Mouse (Mus musculus) midbrain, embryonic 16.5 days (tissue): ENCODE results near the gene Cox8c. TPM values are rescaled to one million over a fixed set of nuclear protein-coding genes. Genes with fewer than 3 reads are reported as not detected.
A peak's percentile ranks its signal among the peaks of the same experiment; 100 is the strongest.

Experiments
- ATAC-seq: fragments of 200-750 bp; cut with Nextera tagmentation; 2 replicates; pipeline ENCODE4 v1.8.0; 2017; ENCODE audit warnings: moderate TSS enrichment
- H3K27ac ChIP-seq: fragments of 300-500 bp; sonication (generic); 2 replicates; pipeline ENCODE4 v1.5.1; 2014; ENCODE audit warnings: mild to moderate bottlenecking, low read length, mixed read lengths
- H3K27me3 ChIP-seq: fragments of 300-500 bp; sonication (generic); 2 replicates; pipeline ENCODE4 v1.6.1; 2014; ENCODE audit warnings: low read depth, low read length, mixed read lengths; ENCODE audit not compliant: control insufficient read depth, insufficient read depth
- H3K36me3 ChIP-seq: fragments of 300-500 bp; sonication (generic); 2 replicates; pipeline ENCODE4 v1.6.1; 2014; ENCODE audit warnings: mild to moderate bottlenecking, low read length, moderate library complexity, mixed read lengths; ENCODE audit not compliant: control insufficient read depth, insufficient read depth
- H3K4me1 ChIP-seq: fragments of 300-500 bp; sonication (generic); 2 replicates; pipeline ENCODE4 v1.6.1; 2014; ENCODE audit warnings: mild to moderate bottlenecking, low read length, mixed read lengths; ENCODE audit not compliant: control insufficient read depth, insufficient read depth
- H3K4me2 ChIP-seq: fragments of 300-500 bp; sonication (generic); 2 replicates; pipeline ENCODE4 v1.6.1; 2014; ENCODE audit warnings: mild to moderate bottlenecking, low read length, mixed read lengths
- H3K4me3 ChIP-seq: fragments of 300-500 bp; sonication (generic); 2 replicates; pipeline ENCODE4 v1.5.1; 2014; ENCODE audit warnings: low read depth, mild to moderate bottlenecking, low read length, moderate library complexity, mixed read lengths
- H3K9ac ChIP-seq: fragments of 300-500 bp; sonication (generic); 2 replicates; pipeline ENCODE4 v1.6.1; 2014; ENCODE audit warnings: low read depth, low read length, mixed read lengths
- H3K9me3 ChIP-seq: fragments of 300-500 bp; sonication (generic); replicated peaks from 2 replicates; pipeline ENCODE4 v1.6.1; 2014; ENCODE audit warnings: mild to moderate bottlenecking, low read length, mixed read lengths; ENCODE audit not compliant: control insufficient read depth, poor library complexity, severe bottlenecking
- WGBS: fragments of 180-500 bp; shearing (Covaris S2); extraction: QIAGEN DNeasy Blood & Tissue Kit; methylation state at CpG from one replicate; pipeline ENCODE4 v1.1.7; 2014; 5-methylcytosine and 5-hydroxymethylcytosine counted together
- polyA plus RNA-seq: library from polyadenylated mRNA; unstranded; fragments of >200 nt; fragmentation: Nextera tagmentation; extraction: Ambion mirVana; gene quantifications from 2 replicates; pipeline ENCODE4 v1.2.1, GENCODE M21; 2015

Cox8c gene
- polyA plus RNA-seq, 1 experiment from 2014 or later: not detected

DNA sequence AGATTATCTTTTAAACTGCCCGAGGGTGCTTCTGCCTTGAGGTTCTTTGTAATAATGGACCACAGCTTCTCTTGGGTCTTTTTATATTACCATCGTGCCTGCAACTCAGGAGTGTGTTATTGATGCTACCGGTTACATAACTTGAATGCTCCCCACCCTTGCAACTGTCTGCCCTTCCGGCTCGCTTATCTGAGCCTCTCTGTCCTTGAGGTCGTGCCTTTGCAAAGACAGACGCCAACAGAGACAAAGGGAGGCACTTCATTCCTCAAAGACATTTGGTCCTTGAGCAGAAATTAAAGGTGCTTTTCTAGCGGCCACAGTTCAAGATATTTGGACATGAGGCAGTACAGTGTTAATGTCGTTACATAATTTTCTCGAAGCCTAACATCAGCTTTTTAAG, 11.8 kb upstream of the Cox8c start:
- Histone ChIP-seq H3K27ac (no peak overlapping the region), H3K4me2 (no peak overlapping the region), H3K4me3 (no peak overlapping the region), H3K9me3 (no peaks in the 10 kb centered on the region), H3K9ac (no peak overlapping the region), H3K27me3 (no peaks in the 10 kb centered on the region), H3K4me1 (peaks cover 6% of the 10 kb centered on the region; the same call in 1 of the 2 replicates), H3K36me3 (no peaks in the 10 kb centered on the region)
- WGBS: 54% methylated on average over 10 of the region's 10 CpGs
- no peak for ATAC-seq

GRCm38 (mm10) chr12:102888568-102888967, 10.5 kb upstream of the Cox8c start:
- ATAC-seq: no peak
- H3K9me3 ChIP-seq: no peaks in the 10 kb centered on the region
- no peak overlapping the region for H3K9ac ChIP-seq
- no peaks in the 10 kb centered on the region for H3K27me3 ChIP-seq
- no peak overlapping the region for H3K4me3 ChIP-seq
- H3K27ac ChIP-seq: no peak overlapping the region
- 43% methylated on average over 5 of the region's 5 CpGs for WGBS
- peaks cover 6% of the 10 kb centered on the region; the same call in 1 of the 2 replicates for H3K4me1 ChIP-seq
- no peak overlapping the region for H3K4me2 ChIP-seq
- H3K36me3 ChIP-seq: no peaks in the 10 kb centered on the region

GRCm38 (mm10) chr12:102908191-102908590, 9.1 kb downstream of the Cox8c start:
- H3K27me3 ChIP-seq: no peaks in the 10 kb centered on the region
- H3K36me3 ChIP-seq: no peaks in the 10 kb centered on the region
- H3K27ac ChIP-seq: no peak overlapping the region
- 24% methylated on average over 3 of the region's 3 CpGs for WGBS
- no peak for ATAC-seq
- no peaks in the 10 kb centered on the region for H3K9me3 ChIP-seq
- H3K9ac ChIP-seq: no peak overlapping the region
- no peak overlapping the region for H3K4me3 ChIP-seq
- H3K4me1 ChIP-seq: no peaks in the 10 kb centered on the region
- no peak overlapping the region for H3K4me2 ChIP-seq

- H3K9ac ChIP-seq: no peak overlapping the region
- ATAC-seq: no peak
- no peaks in the 10 kb centered on the region for H3K9me3 ChIP-seq
- H3K36me3 ChIP-seq: no peaks in the 10 kb centered on the region
- no peaks in the 10 kb centered on the region for H3K27me3 ChIP-seq
- no peak overlapping the region for H3K4me3 ChIP-seq
- H3K4me1 ChIP-seq: no peaks in the 10 kb centered on the region
- H3K27ac ChIP-seq: no peak overlapping the region
- WGBS: 94% methylated on average over 2 of the region's 2 CpGs
- H3K4me2 ChIP-seq: no peak overlapping the region
These were observed 17.0 kb downstream of the Cox8c start for GRCm38 (mm10) chr12:102916073-102916472.

- H3K36me3 ChIP-seq: no peaks in the 10 kb centered on the region
- no peaks in the 10 kb centered on the region for H3K9me3 ChIP-seq
- no peak overlapping the region for H3K9ac ChIP-seq
- no peaks in the 10 kb centered on the region for H3K4me1 ChIP-seq
- H3K4me3 ChIP-seq: no peak overlapping the region
- ATAC-seq: no peak
- H3K27ac ChIP-seq: no peak overlapping the region
- H3K27me3 ChIP-seq: no peaks in the 10 kb centered on the region
- WGBS: 82% methylated on average over 4 of the region's 4 CpGs
- no peak overlapping the region for H3K4me2 ChIP-seq
These were observed 30.6 kb downstream of the Cox8c start for GRCm38 (mm10) chr12:102929764-102930163.

DNA sequence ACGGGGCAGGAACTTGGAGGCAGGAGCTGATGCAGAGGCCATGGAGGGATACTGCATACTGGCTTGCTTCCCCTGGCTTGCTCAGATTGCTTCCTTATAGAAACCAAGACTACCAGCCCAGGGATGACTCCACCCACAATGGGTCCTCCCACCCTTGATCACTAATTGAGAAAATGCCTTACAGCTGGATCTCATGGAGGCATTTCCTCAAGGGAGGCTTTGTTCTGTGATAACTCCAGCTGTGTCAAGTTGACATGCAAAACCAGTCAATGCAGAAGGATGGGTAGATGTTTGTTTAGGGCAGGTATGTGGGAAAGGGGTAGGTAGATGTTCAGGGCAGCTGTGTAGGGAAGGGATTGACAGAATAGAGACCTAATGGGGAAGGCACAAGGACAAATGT, 31.2 kb downstream of the Cox8c start:
- ATAC-seq: no peak
- H3K36me3 ChIP-seq: no peaks in the 10 kb centered on the region
- H3K9ac ChIP-seq: no peak overlapping the region
- 86% methylated on average over 1 of the region's 1 CpGs for WGBS
- H3K27me3 ChIP-seq: no peaks in the 10 kb centered on the region
- no peak overlapping the region for H3K4me3 ChIP-seq
- no peaks in the 10 kb centered on the region for H3K4me1 ChIP-seq
- no peak overlapping the region for H3K27ac ChIP-seq
- no peaks in the 10 kb centered on the region for H3K9me3 ChIP-seq
- no peak overlapping the region for H3K4me2 ChIP-seq

DNA sequence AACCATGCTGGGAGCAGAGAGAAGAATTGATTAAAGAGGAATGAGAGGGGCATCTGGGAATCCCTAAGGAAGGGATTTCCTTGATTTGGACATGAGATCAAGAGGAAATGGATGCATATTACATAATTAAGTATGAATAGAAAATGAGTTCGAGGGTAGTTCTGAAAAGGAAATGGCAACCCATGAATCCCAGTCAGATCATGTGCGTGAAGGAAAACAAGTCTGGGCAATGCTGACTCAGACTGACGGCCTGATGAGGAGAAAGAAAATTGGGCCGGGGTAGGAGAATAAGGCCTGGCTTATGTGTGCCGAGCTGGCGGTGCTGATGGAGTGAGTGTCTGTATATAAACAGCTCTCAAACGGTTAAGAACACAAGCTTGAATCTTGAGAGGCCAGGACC, 31.7 kb downstream of the Cox8c start:
- no peak overlapping the region for H3K9ac ChIP-seq
- H3K4me1 ChIP-seq: no peaks in the 10 kb centered on the region
- no peaks in the 10 kb centered on the region for H3K36me3 ChIP-seq
- 86% methylated on average over 7 of the region's 7 CpGs for WGBS
- no peaks in the 10 kb centered on the region for H3K27me3 ChIP-seq
- H3K4me2 ChIP-seq: no peak overlapping the region
- no peak overlapping the region for H3K27ac ChIP-seq
- H3K4me3 ChIP-seq: no peak overlapping the region
- no peaks in the 10 kb centered on the region for H3K9me3 ChIP-seq
- ATAC-seq: no peak

GRCm38 (mm10) chr12:102935892-102936291, 36.8 kb downstream of the Cox8c start:
- no peak overlapping the region for H3K4me2 ChIP-seq
- H3K4me1 ChIP-seq: no peaks in the 10 kb centered on the region
- no peak overlapping the region for H3K27ac ChIP-seq
- 29% methylated on average over 1 of the region's 1 CpGs for WGBS
- ATAC-seq: no peak
- no peak overlapping the region for H3K4me3 ChIP-seq
- no peaks in the 10 kb centered on the region for H3K9me3 ChIP-seq
- no peaks in the 10 kb centered on the region for H3K36me3 ChIP-seq
- H3K27me3 ChIP-seq: no peaks in the 10 kb centered on the region
- H3K9ac ChIP-seq: no peak overlapping the region

GRCm38 (mm10) chr12:102945571-102945970, 46.5 kb downstream of the Cox8c start:
- H3K27ac ChIP-seq: no peak overlapping the region
- WGBS: 90% methylated on average over 1 of the region's 1 CpGs
- H3K36me3 ChIP-seq: no peaks in the 10 kb centered on the region
- H3K27me3 ChIP-seq: no peaks in the 10 kb centered on the region
- H3K9me3 ChIP-seq: no peaks in the 10 kb centered on the region
- H3K4me3 ChIP-seq: no peak overlapping the region
- H3K4me1 ChIP-seq: peaks cover 5% of the 10 kb centered on the region
- ATAC-seq: no peak
- no peak overlapping the region for H3K4me2 ChIP-seq
- H3K9ac ChIP-seq: no peak overlapping the region

- ATAC-seq: no peak
- Histone ChIP-seq H3K4me3 (peak overlapping the region; percentile 80), H3K27ac (no peak overlapping the region; the same call in 1 of the 2 replicates), H3K36me3 (no peaks in the 10 kb centered on the region), H3K9ac (no peak overlapping the region), H3K4me2 (peak overlapping the region; percentile 82), H3K9me3 (no peaks in the 10 kb centered on the region), H3K4me1 (peaks cover 24% of the 10 kb centered on the region), H3K27me3 (no peaks in the 10 kb centered on the region)
- WGBS: 30% methylated on average over 10 of the region's 10 CpGs
These were observed 48.7 kb downstream of the Cox8c start for GRCm38 (mm10) chr12:102947826-102948225.
